Mouse (Mus musculus): ENCODE measurements at regions not wholly inside any gene's neighbourhood (a gene's known extent, or its start where the extent isn't known, plus 50 kb on each side); places are given as distances from the start of the nearest gene placed in this dataset.

GRCm38 (mm10) chr10:38147421-38147820 lies 674.2 kb downstream of the Rfpl4b start:
- no peaks in the 10 kb centered on the region for H3K9me3 ChIP-seq (replicated peaks; ENCODE audit: control insufficient read depth, insufficient read depth, low read length, poor library complexity, severe bottlenecking)
- no peak overlapping the region for H3K9ac ChIP-seq (ENCODE audit: low read depth, poor library complexity, severe bottlenecking)
- H3K4me3 ChIP-seq (ENCODE audit: low read depth, low read length) = no peak overlapping the region
- H3K36me3 ChIP-seq (ENCODE audit: control insufficient read depth, insufficient read depth, low read length, poor library complexity, severe bottlenecking) = no peaks in the 10 kb centered on the region
- no peaks in the 10 kb centered on the region for H3K4me1 ChIP-seq (ENCODE audit: control insufficient read depth, insufficient read depth, low read length)
- H3K27me3 ChIP-seq (ENCODE audit: control insufficient read depth, insufficient read depth, low read length, poor library complexity, severe bottlenecking) = no peaks in the 10 kb centered on the region
- no peak for TF ChIP-seq CTCF (IDR thresholded peaks at IDR 0.05; ENCODE audit: low read depth, low read length)
- no peak for TF ChIP-seq EP300 (IDR thresholded peaks at IDR 0.05; ENCODE audit: insufficient read depth, low read depth, low read length)
- TF ChIP-seq POLR2A (IDR thresholded peaks at IDR 0.05; ENCODE audit: insufficient read depth, low read length) = no peak
- no peak overlapping the region for H3K27ac ChIP-seq (ENCODE audit: insufficient read depth, low read length)

DNA sequence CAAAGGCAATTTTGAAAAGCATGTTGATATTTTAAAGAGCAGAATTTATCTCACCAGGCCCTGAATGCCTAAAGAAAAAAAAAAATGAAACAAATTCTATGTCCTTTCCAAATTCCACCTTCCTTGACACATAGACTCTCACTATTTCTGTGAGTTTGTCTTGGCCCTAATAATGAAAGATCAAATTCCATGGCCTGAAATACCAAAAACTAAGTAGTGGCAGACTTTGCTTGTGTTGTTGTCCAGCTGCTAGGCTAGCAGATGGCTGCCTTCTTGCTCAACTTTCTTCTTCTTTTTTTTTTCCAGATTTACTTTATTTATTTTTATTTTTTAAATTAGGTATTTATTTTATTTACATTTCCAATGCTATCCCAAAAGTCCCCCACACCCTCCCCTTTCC lies 682.4 kb downstream of the Rfpl4b start:
- Histone ChIP-seq H3K9me3 (replicated peaks; ENCODE audit: control insufficient read depth, insufficient read depth, low read length, poor library complexity, severe bottlenecking) (no peaks in the 10 kb centered on the region), H3K4me1 (ENCODE audit: control insufficient read depth, insufficient read depth, low read length) (no peaks in the 10 kb centered on the region), H3K36me3 (ENCODE audit: control insufficient read depth, insufficient read depth, low read length, poor library complexity, severe bottlenecking) (no peaks in the 10 kb centered on the region), H3K9ac (ENCODE audit: low read depth, poor library complexity, severe bottlenecking) (no peak overlapping the region), H3K4me3 (ENCODE audit: low read depth, low read length) (no peak overlapping the region), H3K27me3 (ENCODE audit: control insufficient read depth, insufficient read depth, low read length, poor library complexity, severe bottlenecking) (no peaks in the 10 kb centered on the region), H3K27ac (ENCODE audit: insufficient read depth, low read length) (no peak overlapping the region)
- TF ChIP-seq POLR2A (IDR thresholded peaks at IDR 0.05; ENCODE audit: insufficient read depth, low read length) = no peak
- TF ChIP-seq EP300 (IDR thresholded peaks at IDR 0.05; ENCODE audit: insufficient read depth, low read depth, low read length) = no peak
- no peak for TF ChIP-seq CTCF (IDR thresholded peaks at IDR 0.05; ENCODE audit: low read depth, low read length)

DNA sequence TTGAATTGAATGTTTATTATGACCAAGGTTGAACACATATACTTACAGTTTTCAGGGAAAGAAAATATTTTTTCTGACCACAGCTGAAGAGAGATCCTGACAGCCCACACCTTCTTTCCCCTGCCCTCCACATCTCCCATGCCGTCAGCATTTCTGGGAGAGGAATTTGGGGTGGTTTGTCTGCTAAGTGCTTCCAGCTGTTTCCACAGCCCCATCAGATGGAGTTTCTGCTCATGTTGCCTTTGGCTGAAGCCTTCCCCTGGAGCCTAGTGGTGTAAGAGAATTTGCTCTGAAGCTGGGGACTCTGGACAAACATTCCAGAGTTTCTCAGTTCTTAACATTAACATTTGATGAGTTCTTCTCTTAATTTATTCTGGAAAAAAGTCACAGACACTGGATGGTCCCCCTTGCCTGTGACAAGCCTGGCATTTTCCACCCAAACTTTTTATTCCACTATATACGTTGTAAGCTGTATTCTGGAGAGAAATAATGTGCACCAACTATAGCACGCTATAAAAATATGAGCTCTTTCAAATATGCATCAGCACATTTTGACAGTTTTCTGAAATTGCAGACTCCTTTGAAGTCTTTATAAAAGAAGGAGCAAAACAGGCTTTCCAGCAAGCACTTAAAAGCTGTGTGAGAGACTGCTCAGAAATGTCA lies 699.5 kb downstream of the Rfpl4b start:
- TF ChIP-seq EP300 (IDR thresholded peaks at IDR 0.05; ENCODE audit: insufficient read depth, low read depth, low read length) = no peak
- TF ChIP-seq CTCF (IDR thresholded peaks at IDR 0.05; ENCODE audit: low read depth, low read length) = no peak
- H3K9me3 ChIP-seq (replicated peaks; ENCODE audit: control insufficient read depth, insufficient read depth, low read length, poor library complexity, severe bottlenecking) = no peaks in the 10 kb centered on the region
- H3K4me1 ChIP-seq (ENCODE audit: control insufficient read depth, insufficient read depth, low read length) = no peaks in the 10 kb centered on the region
- H3K36me3 ChIP-seq (ENCODE audit: control insufficient read depth, insufficient read depth, low read length, poor library complexity, severe bottlenecking) = no peaks in the 10 kb centered on the region
- no peak overlapping the region for H3K4me3 ChIP-seq (ENCODE audit: low read depth, low read length)
- no peaks in the 10 kb centered on the region for H3K27me3 ChIP-seq (ENCODE audit: control insufficient read depth, insufficient read depth, low read length, poor library complexity, severe bottlenecking)
- H3K9ac ChIP-seq (ENCODE audit: low read depth, poor library complexity, severe bottlenecking) = no peak overlapping the region
- H3K27ac ChIP-seq (ENCODE audit: insufficient read depth, low read length) = no peak overlapping the region

- no peaks in the 10 kb centered on the region for H3K9me3 ChIP-seq (replicated peaks; ENCODE audit: control insufficient read depth, insufficient read depth, low read length, poor library complexity, severe bottlenecking)
- no peaks in the 10 kb centered on the region for H3K27me3 ChIP-seq (ENCODE audit: control insufficient read depth, insufficient read depth, low read length, poor library complexity, severe bottlenecking)
- H3K9ac ChIP-seq (ENCODE audit: low read depth, poor library complexity, severe bottlenecking) = no peak overlapping the region
- no peaks in the 10 kb centered on the region for H3K4me1 ChIP-seq (ENCODE audit: control insufficient read depth, insufficient read depth, low read length)
- TF ChIP-seq CTCF (IDR thresholded peaks at IDR 0.05; ENCODE audit: low read depth, low read length) (no peak), EP300 (IDR thresholded peaks at IDR 0.05; ENCODE audit: insufficient read depth, low read depth, low read length) (no peak), POLR2A (IDR thresholded peaks at IDR 0.05; ENCODE audit: insufficient read depth, low read length) (no peak)
- no peak overlapping the region for H3K27ac ChIP-seq (ENCODE audit: insufficient read depth, low read length)
- no peaks in the 10 kb centered on the region for H3K36me3 ChIP-seq (ENCODE audit: control insufficient read depth, insufficient read depth, low read length, poor library complexity, severe bottlenecking)
- H3K4me3 ChIP-seq (ENCODE audit: low read depth, low read length) = no peak overlapping the region
These were observed 703.0 kb downstream of the Rfpl4b start for GRCm38 (mm10) chr10:38118601-38119000.

DNA sequence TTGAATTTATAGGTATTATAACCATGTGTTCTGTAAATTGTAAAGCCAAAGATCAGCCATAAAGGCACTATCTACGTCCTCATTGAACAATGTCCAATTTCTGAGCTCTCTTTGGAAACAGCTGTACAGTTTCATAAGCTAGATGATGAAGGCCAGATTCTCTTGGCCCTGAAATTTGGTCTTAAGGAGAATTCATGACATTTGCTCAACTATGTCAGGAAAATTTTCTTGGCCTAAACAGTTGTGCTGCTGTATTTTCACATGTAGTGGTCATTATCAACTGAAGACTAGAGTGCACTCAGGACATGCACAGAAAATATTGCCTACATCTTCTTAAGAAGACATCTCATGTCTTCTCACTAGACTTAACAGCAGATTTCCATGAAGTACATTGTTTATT lies 705.1 kb downstream of the Rfpl4b start:
- H3K4me3 ChIP-seq (ENCODE audit: low read depth, low read length) = no peak overlapping the region
- H3K4me1 ChIP-seq (ENCODE audit: control insufficient read depth, insufficient read depth, low read length) = no peaks in the 10 kb centered on the region
- H3K9me3 ChIP-seq (replicated peaks; ENCODE audit: control insufficient read depth, insufficient read depth, low read length, poor library complexity, severe bottlenecking) = no peaks in the 10 kb centered on the region
- H3K27ac ChIP-seq (ENCODE audit: insufficient read depth, low read length) = no peak overlapping the region
- no peak overlapping the region for H3K9ac ChIP-seq (ENCODE audit: low read depth, poor library complexity, severe bottlenecking)
- H3K36me3 ChIP-seq (ENCODE audit: control insufficient read depth, insufficient read depth, low read length, poor library complexity, severe bottlenecking) = no peaks in the 10 kb centered on the region
- no peak for TF ChIP-seq CTCF (IDR thresholded peaks at IDR 0.05; ENCODE audit: low read depth, low read length)
- no peak for TF ChIP-seq POLR2A (IDR thresholded peaks at IDR 0.05; ENCODE audit: insufficient read depth, low read length)
- no peak for TF ChIP-seq EP300 (IDR thresholded peaks at IDR 0.05; ENCODE audit: insufficient read depth, low read depth, low read length)
- H3K27me3 ChIP-seq (ENCODE audit: control insufficient read depth, insufficient read depth, low read length, poor library complexity, severe bottlenecking) = no peaks in the 10 kb centered on the region

DNA sequence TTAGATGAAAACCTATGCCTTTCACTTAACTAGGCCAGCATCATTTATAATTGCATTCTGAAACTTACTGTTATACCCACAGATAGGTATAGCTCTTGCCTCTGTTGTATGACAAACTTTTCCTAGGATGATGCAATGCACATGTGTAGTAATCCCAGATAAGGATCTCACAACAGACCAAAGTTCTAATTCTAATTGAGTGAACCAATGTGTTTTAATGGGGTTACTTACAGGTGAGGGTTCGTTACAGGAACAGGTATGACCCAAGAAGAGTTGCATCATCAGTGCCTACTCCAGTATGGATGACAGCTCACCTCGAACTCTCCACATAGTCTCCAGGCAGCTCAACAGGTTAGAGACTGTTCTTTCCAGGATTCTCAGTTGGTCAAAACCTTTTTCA lies 707.4 kb downstream of the Rfpl4b start:
- Histone ChIP-seq H3K4me1 (ENCODE audit: control insufficient read depth, insufficient read depth, low read length) (no peaks in the 10 kb centered on the region), H3K27me3 (ENCODE audit: control insufficient read depth, insufficient read depth, low read length, poor library complexity, severe bottlenecking) (no peaks in the 10 kb centered on the region), H3K27ac (ENCODE audit: insufficient read depth, low read length) (no peak overlapping the region), H3K36me3 (ENCODE audit: control insufficient read depth, insufficient read depth, low read length, poor library complexity, severe bottlenecking) (no peaks in the 10 kb centered on the region), H3K9ac (ENCODE audit: low read depth, poor library complexity, severe bottlenecking) (no peak overlapping the region), H3K4me3 (ENCODE audit: low read depth, low read length) (no peak overlapping the region), H3K9me3 (replicated peaks; ENCODE audit: control insufficient read depth, insufficient read depth, low read length, poor library complexity, severe bottlenecking) (no peaks in the 10 kb centered on the region)
- TF ChIP-seq EP300 (IDR thresholded peaks at IDR 0.05; ENCODE audit: insufficient read depth, low read depth, low read length) = no peak
- no peak for TF ChIP-seq POLR2A (IDR thresholded peaks at IDR 0.05; ENCODE audit: insufficient read depth, low read length)

Measured in ES-Bruce4 (cell line).